Mouse (Mus musculus): ENCODE results near the gene Clasrp.

Gene Clasrp

GRCm38 (mm10) chr7:19532240-19532639, 72.0 kb downstream of the Clasrp start:
- no peak for DNase-seq (ENCODE audit: low spot score in 2 of 2)

DNA sequence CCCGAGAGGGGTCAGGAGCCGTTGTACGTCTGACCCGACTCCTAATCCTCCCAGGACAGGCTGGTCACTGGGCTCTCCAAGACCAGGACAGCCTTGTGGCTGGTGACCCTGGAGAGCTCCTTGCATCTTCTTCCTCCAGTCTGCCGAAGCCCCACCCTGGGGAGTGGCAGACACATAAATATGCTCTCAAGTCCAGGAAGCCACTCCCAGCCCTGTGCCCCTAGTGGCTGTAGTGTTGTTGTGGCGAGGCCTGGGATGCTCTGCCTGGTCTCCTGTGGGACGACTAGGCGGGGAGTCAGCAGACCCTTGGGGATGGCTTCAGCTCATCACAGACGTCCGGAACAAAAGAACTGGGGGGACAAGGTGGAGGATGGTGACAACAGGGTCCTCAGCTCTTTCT, 73.2 kb downstream of the Clasrp start:
- no peak for DNase-seq (ENCODE audit: low spot score in 2 of 2)

Measured in right cerebral cortex, postnatal 36 days (tissue).